Mouse (Mus musculus): ENCODE measurements at regions not wholly inside any gene's neighbourhood (a gene's known extent, or its start where the extent isn't known, plus 50 kb on each side); places are given as distances from the start of the nearest gene placed in this dataset.
A peak's percentile ranks its signal among the peaks of the same experiment; 100 is the strongest.

- TF ChIP-seq CTCF (IDR thresholded peaks at IDR 0.05; ENCODE audit: extremely low read depth, insufficient read depth, low read length) (no peak), POLR2A (IDR thresholded peaks at IDR 0.05; ENCODE audit: extremely low read depth, insufficient read depth, low read length) (no peak)
- Histone ChIP-seq H3K4me3 (ENCODE audit: insufficient read depth, low read length) (no peak overlapping the region), H3K27ac (ENCODE audit: insufficient read depth, low read length) (no peak overlapping the region), H3K4me1 (ENCODE audit: control insufficient read depth, insufficient read depth, low read length) (no peaks in the 10 kb centered on the region)
Observed at GRCm38 (mm10) chr15:61139151-61139550, 216.3 kb upstream of the A1bg start.

DNA sequence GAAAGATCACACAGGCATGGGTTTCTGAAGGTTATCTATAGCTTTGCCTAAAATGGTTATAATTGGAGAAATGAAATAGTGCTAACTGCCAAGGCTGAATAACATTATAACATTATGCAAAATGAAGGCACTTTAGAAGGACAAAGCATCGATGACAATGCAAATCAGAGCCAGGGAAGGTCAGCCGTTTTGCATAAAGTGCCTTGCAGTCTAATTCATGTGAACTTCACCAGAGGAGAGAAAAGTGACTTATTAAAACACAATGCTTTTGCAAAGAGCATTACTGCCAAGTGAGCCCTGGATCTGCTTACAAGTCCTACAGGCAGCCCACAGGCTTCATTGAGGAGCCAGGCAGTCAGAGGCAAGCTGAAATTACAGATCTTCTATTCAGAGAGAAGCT lies 214.0 kb upstream of the A1bg start:
- Histone ChIP-seq H3K4me1 (ENCODE audit: control insufficient read depth, insufficient read depth, low read length) (no peaks in the 10 kb centered on the region), H3K27ac (ENCODE audit: insufficient read depth, low read length) (no peak overlapping the region), H3K4me3 (ENCODE audit: insufficient read depth, low read length) (no peak overlapping the region)
- TF ChIP-seq CTCF (IDR thresholded peaks at IDR 0.05; ENCODE audit: extremely low read depth, insufficient read depth, low read length), result no peak
- no peak for TF ChIP-seq POLR2A (IDR thresholded peaks at IDR 0.05; ENCODE audit: extremely low read depth, insufficient read depth, low read length)

DNA sequence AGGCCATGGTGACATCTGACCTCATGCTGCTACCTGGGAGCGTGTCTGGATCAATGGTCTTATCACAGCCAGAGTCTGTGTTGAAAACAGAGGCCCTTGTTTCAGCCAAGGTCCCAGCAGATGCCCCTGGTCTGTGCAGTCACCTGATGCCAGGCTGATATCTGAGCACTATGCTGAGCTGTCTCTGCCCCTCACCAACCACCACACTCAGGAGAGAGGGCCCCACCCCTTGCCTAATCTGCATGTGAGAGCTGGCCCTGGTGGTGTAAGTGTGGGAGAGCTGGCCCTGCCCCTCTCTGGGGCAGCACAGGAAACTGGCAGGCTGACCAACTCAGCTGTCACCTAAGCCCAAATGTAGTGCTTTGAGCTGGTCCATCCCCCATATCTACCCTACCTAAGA lies 210.5 kb upstream of the A1bg start:
- no peak overlapping the region for H3K27ac ChIP-seq (ENCODE audit: insufficient read depth, low read length)
- no peak overlapping the region for H3K4me3 ChIP-seq (ENCODE audit: insufficient read depth, low read length)
- TF ChIP-seq CTCF (IDR thresholded peaks at IDR 0.05; ENCODE audit: extremely low read depth, insufficient read depth, low read length) (no peak), POLR2A (IDR thresholded peaks at IDR 0.05; ENCODE audit: extremely low read depth, insufficient read depth, low read length) (no peak)
- no peaks in the 10 kb centered on the region for H3K4me1 ChIP-seq (ENCODE audit: control insufficient read depth, insufficient read depth, low read length)

GRCm38 (mm10) chr15:61127971-61128370 lies 205.2 kb upstream of the A1bg start:
- H3K27ac ChIP-seq (ENCODE audit: insufficient read depth, low read length), result no peak overlapping the region
- no peak overlapping the region for H3K4me3 ChIP-seq (ENCODE audit: insufficient read depth, low read length)
- TF ChIP-seq CTCF (IDR thresholded peaks at IDR 0.05; ENCODE audit: extremely low read depth, insufficient read depth, low read length), result no peak
- no peak for TF ChIP-seq POLR2A (IDR thresholded peaks at IDR 0.05; ENCODE audit: extremely low read depth, insufficient read depth, low read length)
- H3K4me1 ChIP-seq (ENCODE audit: control insufficient read depth, insufficient read depth, low read length), result no peaks in the 10 kb centered on the region

DNA sequence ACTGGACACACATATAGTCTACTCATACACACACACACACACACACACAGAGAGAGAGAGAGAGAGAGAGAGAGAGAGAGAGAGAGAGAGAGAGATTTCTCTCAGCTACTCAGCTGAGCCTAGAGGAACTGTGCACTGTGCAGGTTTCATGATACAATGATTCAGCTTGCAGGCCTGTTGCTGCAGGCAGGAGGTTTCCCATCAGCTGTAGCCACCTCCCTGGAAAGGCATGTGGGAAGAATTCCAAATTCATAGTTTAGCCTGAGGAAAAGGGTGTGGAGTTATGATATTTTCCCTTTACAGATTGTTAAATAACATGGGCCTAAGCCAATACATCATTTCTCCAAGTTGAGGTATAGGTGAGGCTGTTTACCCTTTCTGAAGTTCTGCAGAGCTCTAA lies 204.3 kb upstream of the A1bg start:
- Histone ChIP-seq H3K4me3 (ENCODE audit: insufficient read depth, low read length) (no peak overlapping the region), H3K4me1 (ENCODE audit: control insufficient read depth, insufficient read depth, low read length) (no peaks in the 10 kb centered on the region), H3K27ac (ENCODE audit: insufficient read depth, low read length) (no peak overlapping the region)
- TF ChIP-seq CTCF (IDR thresholded peaks at IDR 0.05; ENCODE audit: extremely low read depth, insufficient read depth, low read length) (no peak), POLR2A (IDR thresholded peaks at IDR 0.05; ENCODE audit: extremely low read depth, insufficient read depth, low read length) (no peak)

GRCm38 (mm10) chr15:61116912-61117311 lies 194.1 kb upstream of the A1bg start:
- no peak overlapping the region for H3K27ac ChIP-seq (ENCODE audit: insufficient read depth, low read length)
- no peaks in the 10 kb centered on the region for H3K4me1 ChIP-seq (ENCODE audit: control insufficient read depth, insufficient read depth, low read length)
- H3K4me3 ChIP-seq (ENCODE audit: insufficient read depth, low read length), result no peak overlapping the region
- TF ChIP-seq CTCF (IDR thresholded peaks at IDR 0.05; ENCODE audit: extremely low read depth, insufficient read depth, low read length), result no peak
- no peak for TF ChIP-seq POLR2A (IDR thresholded peaks at IDR 0.05; ENCODE audit: extremely low read depth, insufficient read depth, low read length)

DNA sequence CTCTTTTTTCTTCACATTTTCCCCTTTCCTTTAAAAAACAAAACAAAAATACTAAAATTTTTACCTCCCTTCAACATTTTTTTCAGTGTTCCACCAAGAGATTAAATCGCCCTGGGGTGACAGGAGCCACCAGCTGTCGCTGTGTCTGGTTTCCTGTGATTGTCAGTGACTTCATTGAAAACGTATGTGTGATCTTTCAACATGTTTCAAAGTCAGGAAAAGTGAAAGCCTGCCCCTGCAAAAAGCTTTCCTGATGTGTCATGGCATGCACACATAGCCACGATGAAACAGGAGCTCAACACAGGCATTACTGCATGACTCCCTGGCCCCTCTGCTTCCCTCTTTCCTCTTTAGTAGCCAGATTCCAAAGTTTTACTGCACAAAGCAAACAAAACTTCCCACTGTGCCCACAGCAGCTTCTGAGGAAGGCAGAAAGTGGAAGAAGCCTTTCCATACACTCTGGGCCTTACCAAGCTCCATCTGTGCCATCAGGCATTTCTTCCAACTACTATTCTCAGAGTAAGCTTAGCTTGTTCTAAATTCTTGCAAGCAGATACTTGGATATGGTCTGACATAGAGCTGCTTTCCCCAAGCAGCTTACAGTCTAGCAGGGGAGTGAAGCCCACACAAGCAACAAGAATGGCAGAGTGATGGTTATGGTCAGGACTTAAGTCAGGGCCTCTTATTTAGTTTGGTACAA lies 186.8 kb upstream of the A1bg start:
- Histone ChIP-seq H3K4me3 (ENCODE audit: insufficient read depth, low read length) (no peak overlapping the region), H3K4me1 (ENCODE audit: control insufficient read depth, insufficient read depth, low read length) (no peaks in the 10 kb centered on the region), H3K27ac (ENCODE audit: insufficient read depth, low read length) (no peak overlapping the region)
- no peak for TF ChIP-seq POLR2A (IDR thresholded peaks at IDR 0.05; ENCODE audit: extremely low read depth, insufficient read depth, low read length)
- TF ChIP-seq CTCF (IDR thresholded peaks at IDR 0.05; ENCODE audit: extremely low read depth, insufficient read depth, low read length), result no peak

- Histone ChIP-seq H3K4me1 (ENCODE audit: control insufficient read depth, insufficient read depth, low read length) (no peaks in the 10 kb centered on the region), H3K4me3 (ENCODE audit: insufficient read depth, low read length) (no peak overlapping the region), H3K27ac (ENCODE audit: insufficient read depth, low read length) (no peak overlapping the region)
- TF ChIP-seq CTCF (IDR thresholded peaks at IDR 0.05; ENCODE audit: extremely low read depth, insufficient read depth, low read length) (no peak), POLR2A (IDR thresholded peaks at IDR 0.05; ENCODE audit: extremely low read depth, insufficient read depth, low read length) (no peak)
Observed at GRCm38 (mm10) chr15:61108957-61109356, 186.1 kb upstream of the A1bg start.

GRCm38 (mm10) chr15:61102421-61103412 lies 179.9 kb upstream of the A1bg start:
- TF ChIP-seq POLR2A (IDR thresholded peaks at IDR 0.05; ENCODE audit: extremely low read depth, insufficient read depth, low read length) (no peak), CTCF (IDR thresholded peaks at IDR 0.05; ENCODE audit: extremely low read depth, insufficient read depth, low read length) (peak; percentile 12; the same call in 1 of the 2 replicates)
- H3K4me1 ChIP-seq (ENCODE audit: control insufficient read depth, insufficient read depth, low read length), result no peaks in the 10 kb centered on the region
- no peak overlapping the region for H3K4me3 ChIP-seq (ENCODE audit: insufficient read depth, low read length)
- no peak overlapping the region for H3K27ac ChIP-seq (ENCODE audit: insufficient read depth, low read length)
